Mouse (Mus musculus): Measurements from ENCODE around the gene Ing5. TPM values are rescaled to one million over a fixed set of nuclear protein-coding genes. Genes with fewer than 3 reads are reported as not detected.

Gene Ing5
- polyA plus RNA-seq, 1 experiment, result 3.3 TPM

DNA sequence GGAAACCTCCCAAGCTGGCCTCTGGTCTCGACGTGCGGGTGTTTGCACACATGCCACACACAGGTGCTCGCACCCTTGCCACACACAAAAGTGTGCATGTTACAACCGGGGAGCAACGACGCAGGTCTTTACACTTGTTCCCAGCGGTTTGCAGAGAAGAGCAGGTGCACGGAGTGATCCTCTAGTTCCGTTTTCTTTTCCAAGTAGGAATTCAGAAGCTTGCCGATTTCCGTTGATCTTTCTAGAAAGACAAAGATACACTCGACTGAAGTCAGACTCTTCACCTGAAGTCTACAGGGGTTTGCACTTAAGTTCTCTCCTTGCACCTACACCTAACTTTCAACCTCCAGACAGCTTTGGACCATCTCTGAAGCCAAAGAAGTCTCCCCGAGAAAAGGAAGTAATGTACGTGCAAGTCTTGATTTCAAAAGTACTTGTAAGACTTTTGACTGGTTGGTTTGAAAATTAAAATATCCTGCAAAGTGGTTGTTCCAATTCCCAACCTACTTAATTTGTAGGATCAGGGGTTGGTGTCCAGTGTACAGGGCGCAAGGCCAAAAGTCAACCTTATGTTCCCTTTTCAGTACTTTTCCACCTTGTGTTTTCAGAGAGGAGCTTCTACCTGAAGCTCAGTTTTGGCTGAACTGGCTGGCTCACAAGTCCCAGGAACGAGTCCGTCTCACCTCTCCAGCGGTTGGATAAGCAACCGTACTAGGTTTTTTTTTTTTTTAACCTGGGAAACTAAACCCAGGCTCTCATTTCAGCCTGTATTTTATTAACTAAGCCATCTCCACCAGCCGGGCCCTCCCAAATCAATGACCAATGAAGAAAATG lies 2.9 kb upstream of the Ing5 start:
- peaks cover 29% of the 10 kb centered on the region for H3K79me2 ChIP-seq (ENCODE audit: control insufficient read depth, insufficient read depth)
- peak overlapping the region; percentile 63 for H3K4me3 ChIP-seq
- no peak for TF ChIP-seq USF1 (IDR thresholded peaks at IDR 0.05; ENCODE audit: low read depth)
- no peak for TF ChIP-seq POLR2A (IDR thresholded peaks at IDR 0.05; ENCODE audit: insufficient read length, low read depth)
- no peak for TF ChIP-seq MYOD1 (IDR thresholded peaks at IDR 0.05; ENCODE audit: control insufficient read depth in 1 of 3, insufficient read length in 2 of 3, low read depth in 2 of 3)
- no peak for TF ChIP-seq MAX (IDR thresholded peaks at IDR 0.05; ENCODE audit: low read depth)
- TF ChIP-seq MYOG (IDR thresholded peaks at IDR 0.05; ENCODE audit: control insufficient read depth in 1 of 3, insufficient read depth in 1 of 3, insufficient read length in 2 of 3, low read depth in 2 of 3), result no peak
- no peak for TF ChIP-seq TCF3 (IDR thresholded peaks at IDR 0.05; ENCODE audit: insufficient read length, low read depth)
- TF ChIP-seq CEBPB (IDR thresholded peaks at IDR 0.05; ENCODE audit: insufficient read depth, poor library complexity, severe bottlenecking), result no peak
- TF ChIP-seq E2F4 (IDR thresholded peaks at IDR 0.05; ENCODE audit: insufficient read depth), result no peak
- no peak for TF ChIP-seq TCF12 (IDR thresholded peaks at IDR 0.05; ENCODE audit: insufficient read depth, poor library complexity, severe bottlenecking)
- TF ChIP-seq SRF (IDR thresholded peaks at IDR 0.05; ENCODE audit: control insufficient read depth, insufficient read length, low read depth), result no peak
- no peak for TF ChIP-seq REST (IDR thresholded peaks at IDR 0.05; ENCODE audit: insufficient read depth, insufficient read length)
- no peaks in the 10 kb centered on the region for H3K27me3 ChIP-seq (ENCODE audit: control insufficient read depth, insufficient read depth, insufficient read length)
- H3K36me3 ChIP-seq (ENCODE audit: control insufficient read depth, insufficient read depth), result peaks cover 6% of the 10 kb centered on the region
- peak overlapping the region; percentile 86 for H3K4me2 ChIP-seq (ENCODE audit: low read depth)
- peak overlapping the region; percentile 86 for H3ac ChIP-seq (ENCODE audit: control insufficient read depth, insufficient read length)

DNA sequence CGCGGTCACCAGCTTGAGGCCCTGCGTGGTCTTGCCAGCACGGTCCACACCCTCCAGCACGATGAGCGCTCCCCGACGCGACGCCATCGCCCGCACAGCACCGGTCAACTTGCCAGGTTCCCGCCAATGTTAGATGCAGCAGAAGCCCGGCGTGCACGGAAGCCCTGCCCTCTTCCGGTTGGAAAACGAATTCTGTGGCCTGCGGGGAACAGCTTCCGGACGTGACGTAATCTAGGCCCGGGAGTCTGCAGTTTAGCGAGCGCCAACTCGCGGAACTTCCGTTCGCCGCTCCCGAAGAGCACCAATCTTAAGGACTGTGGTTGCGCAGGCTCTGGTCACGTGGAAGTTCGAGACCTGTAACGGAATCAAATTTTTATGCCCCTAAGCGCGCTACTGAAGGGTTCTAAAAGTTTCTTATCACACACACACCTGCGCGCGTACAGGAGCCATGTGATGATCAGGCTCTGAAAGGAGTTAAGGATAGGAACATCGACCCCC lies 2.0 kb upstream of the Ing5 start, which contains the start of gene Dtymk:
Gene Dtymk (minus strand): TSS at position 194 of the 498 bp plus-strand sequence.
- Histone ChIP-seq H3K4me2 (ENCODE audit: low read depth) (peak within 1 kb of the TSS; percentile 98), H3K27me3 (ENCODE audit: control insufficient read depth, insufficient read depth, insufficient read length) (no peaks in the 10 kb centered on the region), H3ac (ENCODE audit: control insufficient read depth, insufficient read length) (peak within 1 kb of the TSS; percentile 86), H3K79me2 (ENCODE audit: control insufficient read depth, insufficient read depth) (peaks cover 35% of the 10 kb centered on the region), H3K4me3 (peak within 1 kb of the TSS; percentile 63), H3K36me3 (ENCODE audit: control insufficient read depth, insufficient read depth) (peaks cover 10% of the 10 kb centered on the region)
- TF ChIP-seq E2F4 (IDR thresholded peaks at IDR 0.05; ENCODE audit: insufficient read depth), result peak; percentile 47
- peak; percentile 28 for TF ChIP-seq MAX (IDR thresholded peaks at IDR 0.05; ENCODE audit: low read depth)
- TF ChIP-seq TCF12 (IDR thresholded peaks at IDR 0.05; ENCODE audit: insufficient read depth, poor library complexity, severe bottlenecking), result no peak
- TF ChIP-seq TCF3 (IDR thresholded peaks at IDR 0.05; ENCODE audit: insufficient read length, low read depth), result no peak
- peak; percentile 90 for TF ChIP-seq POLR2AphosphoS2 (IDR thresholded peaks at IDR 0.05; ENCODE audit: insufficient read length, low read depth)
- peak; percentile 90 for TF ChIP-seq USF1 (IDR thresholded peaks at IDR 0.05; ENCODE audit: low read depth)
- peak; percentile 56 for TF ChIP-seq REST (IDR thresholded peaks at IDR 0.05; ENCODE audit: insufficient read depth, insufficient read length)
- TF ChIP-seq MYOG (IDR thresholded peaks at IDR 0.05; ENCODE audit: control insufficient read depth in 1 of 3, insufficient read depth in 1 of 3, insufficient read length in 2 of 3, low read depth in 2 of 3), result no peak
- peak; percentile 94 for TF ChIP-seq POLR2A (IDR thresholded peaks at IDR 0.05; ENCODE audit: insufficient read length, low read depth)
- no peak for TF ChIP-seq SRF (IDR thresholded peaks at IDR 0.05; ENCODE audit: control insufficient read depth, insufficient read length, low read depth)
- peak in 1 of 3 experiments; percentile 10 for TF ChIP-seq MYOD1 (IDR thresholded peaks at IDR 0.05; ENCODE audit: control insufficient read depth in 1 of 3, insufficient read length in 2 of 3, low read depth in 2 of 3)
- TF ChIP-seq CEBPB (IDR thresholded peaks at IDR 0.05; ENCODE audit: insufficient read depth, poor library complexity, severe bottlenecking), result 0 out of 2 replicates have a peak, but pooled peaks have one; percentile 22

DNA sequence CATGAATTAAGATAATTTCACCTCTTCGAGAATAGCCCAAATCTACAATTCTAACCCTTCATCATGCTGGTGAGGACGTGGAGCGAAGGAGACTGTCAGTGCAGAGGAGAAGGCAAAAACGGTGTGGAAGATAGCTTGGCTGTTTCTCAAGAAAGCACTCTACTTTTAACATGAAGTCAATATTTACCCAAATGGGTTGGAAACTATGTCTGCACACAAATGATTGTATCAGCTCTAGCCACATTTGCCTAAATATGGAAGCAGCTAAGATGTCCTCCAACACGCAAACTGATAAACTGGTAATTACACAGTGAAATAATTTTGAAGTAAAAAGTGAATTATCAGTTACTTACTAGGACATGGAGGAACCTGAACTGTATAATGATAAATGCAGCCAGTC lies 994 bp upstream of the Ing5 start:
- peak overlapping the region; percentile 98 for H3K4me2 ChIP-seq (ENCODE audit: low read depth)
- TF ChIP-seq MYOD1 (IDR thresholded peaks at IDR 0.05; ENCODE audit: control insufficient read depth in 1 of 3, insufficient read length in 2 of 3, low read depth in 2 of 3), result no peak
- no peak for TF ChIP-seq SRF (IDR thresholded peaks at IDR 0.05; ENCODE audit: control insufficient read depth, insufficient read length, low read depth)
- TF ChIP-seq MAX (IDR thresholded peaks at IDR 0.05; ENCODE audit: low read depth), result no peak
- TF ChIP-seq USF1 (IDR thresholded peaks at IDR 0.05; ENCODE audit: low read depth), result no peak
- TF ChIP-seq POLR2A (IDR thresholded peaks at IDR 0.05; ENCODE audit: insufficient read length, low read depth), result no peak
- TF ChIP-seq CEBPB (IDR thresholded peaks at IDR 0.05; ENCODE audit: insufficient read depth, poor library complexity, severe bottlenecking), result no peak
- TF ChIP-seq TCF12 (IDR thresholded peaks at IDR 0.05; ENCODE audit: insufficient read depth, poor library complexity, severe bottlenecking), result no peak
- no peak for TF ChIP-seq POLR2AphosphoS2 (IDR thresholded peaks at IDR 0.05; ENCODE audit: insufficient read length, low read depth)
- no peak for TF ChIP-seq E2F4 (IDR thresholded peaks at IDR 0.05; ENCODE audit: insufficient read depth)
- TF ChIP-seq MYOG (IDR thresholded peaks at IDR 0.05; ENCODE audit: control insufficient read depth in 1 of 3, insufficient read depth in 1 of 3, insufficient read length in 2 of 3, low read depth in 2 of 3), result no peak
- TF ChIP-seq TCF3 (IDR thresholded peaks at IDR 0.05; ENCODE audit: insufficient read length, low read depth), result no peak
- no peak for TF ChIP-seq REST (IDR thresholded peaks at IDR 0.05; ENCODE audit: insufficient read depth, insufficient read length)
- H3K79me2 ChIP-seq (ENCODE audit: control insufficient read depth, insufficient read depth), result peaks cover 35% of the 10 kb centered on the region
- H3ac ChIP-seq (ENCODE audit: control insufficient read depth, insufficient read length), result peak overlapping the region; percentile 52
- H3K4me3 ChIP-seq, result peak overlapping the region; percentile 63
- peaks cover 10% of the 10 kb centered on the region for H3K36me3 ChIP-seq (ENCODE audit: control insufficient read depth, insufficient read depth)
- H3K27me3 ChIP-seq (ENCODE audit: control insufficient read depth, insufficient read depth, insufficient read length), result no peaks in the 10 kb centered on the region

DNA sequence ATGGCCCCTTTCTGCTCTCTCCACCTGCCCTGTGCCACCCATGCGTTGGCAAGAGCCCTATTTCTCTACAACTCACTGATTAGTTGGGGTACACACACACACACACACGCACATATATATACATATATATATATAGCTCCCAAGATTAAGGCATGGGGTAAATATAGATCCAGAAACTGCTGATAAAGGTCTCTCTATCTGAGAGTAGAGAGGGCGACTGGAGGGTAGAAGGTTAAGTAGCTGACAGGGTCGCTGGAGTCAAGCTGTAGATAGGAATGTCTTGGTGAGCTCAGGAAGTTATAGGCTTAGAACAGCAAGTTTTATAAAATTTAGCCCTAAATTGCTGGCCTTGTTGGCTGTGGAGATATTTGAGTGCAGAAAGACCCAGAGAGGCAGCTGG lies 1.1 kb downstream of the Ing5 start:
- Histone ChIP-seq H3ac (ENCODE audit: control insufficient read depth, insufficient read length) (peak overlapping the region; percentile 52), H3K4me3 (peak overlapping the region; percentile 63), H3K79me2 (ENCODE audit: control insufficient read depth, insufficient read depth) (peaks cover 35% of the 10 kb centered on the region), H3K27me3 (ENCODE audit: control insufficient read depth, insufficient read depth, insufficient read length) (no peaks in the 10 kb centered on the region), H3K4me2 (ENCODE audit: low read depth) (peak overlapping the region; percentile 85), H3K36me3 (ENCODE audit: control insufficient read depth, insufficient read depth) (peaks cover 10% of the 10 kb centered on the region)
- no peak for TF ChIP-seq CEBPB (IDR thresholded peaks at IDR 0.05; ENCODE audit: insufficient read depth, poor library complexity, severe bottlenecking)
- no peak for TF ChIP-seq POLR2AphosphoS2 (IDR thresholded peaks at IDR 0.05; ENCODE audit: insufficient read length, low read depth)
